ENCODE assay signal across 7 mouse cellular contexts in genomic region chr3:32530041-32530440, GRCm38 (mm10). TPM values are rescaled to one million over a fixed set of nuclear protein-coding genes. Genes with fewer than 3 reads are reported as not detected.
A peak's percentile ranks its signal among the peaks of the same experiment; 100 is the strongest.
DNase-seq lines count a peak whose midpoint lies in the region; ATAC-seq and TF ChIP-seq lines count a peak whose summit lies in the region.

No protein-coding gene starts in this region.

- DNase-seq in spleen, adult 2 months (ENCODE audit: low read depth in 1 of 2, low spot score in 2 of 2), result no peak
- no peak for DNase-seq in spleen, postnatal 4 days (ENCODE audit: low spot score in 2 of 2)
- DNase-seq in forebrain, embryonic 10.5 days (ENCODE audit: extremely low spot score, low spot score), result no peak
- DNase-seq in limb, embryonic 14.5 days (ENCODE audit: low spot score), result no peak
- DNase-seq in thymus, postnatal 0 days (ENCODE audit: low spot score), result no peak
- DNase-seq in cerebellum, postnatal 36 days, result no peak
- no peak for DNase-seq in adrenal gland, adult 8-10 months

- H3K27ac ChIP-seq in spleen, adult 2 months (ENCODE audit: insufficient read depth, low read length), result no peak overlapping the region
- H3K27ac ChIP-seq in forebrain, embryonic 10.5 days, result no peak overlapping the region; the same call in 1 of the 2 replicates
- H3K27ac ChIP-seq in limb, embryonic 14.5 days (replicated peaks; ENCODE audit: low read depth, low read length), result no peak overlapping the region

- H3K4me3 ChIP-seq in spleen, adult 2 months (ENCODE audit: extremely low read depth, insufficient read depth, insufficient read length), result peak overlapping the region; percentile 84; the same call in 1 of the 2 replicates
- peak overlapping the region; percentile 85 for H3K4me3 ChIP-seq in forebrain, embryonic 10.5 days
- peak overlapping the region; percentile 69 for H3K4me3 ChIP-seq in limb, embryonic 14.5 days (replicated peaks; ENCODE audit: low read length)

- no peak for TF ChIP-seq POLR2A in spleen, adult 2 months (IDR thresholded peaks at IDR 0.05; ENCODE audit: low read depth, low read length)
- no peak for TF ChIP-seq POLR2A in limb, embryonic 14.5 days (IDR thresholded peaks at IDR 0.05; ENCODE audit: borderline replicate concordance, extremely low read depth, insufficient read depth, insufficient read length)

- no peak for ATAC-seq in limb, embryonic 14.5 days (ENCODE audit: low FRiP score, low read depth)

- 23% methylated on average over 5 of the region's 5 CpGs for WGBS in spleen, adult 2 months
- WGBS in forebrain, embryonic 10.5 days, result 16% methylated on average over 5 of the region's 5 CpGs
- WGBS in limb, embryonic 14.5 days, result 12% methylated on average over 5 of the region's 5 CpGs

- H3K27me3 ChIP-seq in spleen, adult 2 months (ENCODE audit: control insufficient read depth, insufficient read depth, low read length), result no peaks in the 10 kb centered on the region
- H3K27me3 ChIP-seq in forebrain, embryonic 10.5 days (ENCODE audit: poor library complexity, severe bottlenecking), result no peaks in the 10 kb centered on the region
- H3K27me3 ChIP-seq in limb, embryonic 14.5 days (ENCODE audit: control insufficient read depth, insufficient read depth, low read length), result no peaks in the 10 kb centered on the region

- H3K4me2 ChIP-seq in limb, embryonic 14.5 days (replicated peaks; ENCODE audit: low read depth, low read length, severe bottlenecking), result peak overlapping the region; percentile 48

- H3K36me3 ChIP-seq in spleen, adult 2 months (ENCODE audit: control insufficient read depth, insufficient read depth, low read length), result 0 out of 2 replicates have a peak, but pooled peaks cover 1% of the 10 kb centered on the region
- peaks cover 35% of the 10 kb centered on the region for H3K36me3 ChIP-seq in forebrain, embryonic 10.5 days (replicated peaks)
- peaks cover 26% of the 10 kb centered on the region for H3K36me3 ChIP-seq in limb, embryonic 14.5 days (ENCODE audit: control insufficient read depth, insufficient read depth, low read length)

- H3K4me1 ChIP-seq in spleen, adult 2 months (ENCODE audit: control insufficient read depth, insufficient read depth, insufficient read length), result no peaks in the 10 kb centered on the region
- peaks cover 6% of the 10 kb centered on the region for H3K4me1 ChIP-seq in forebrain, embryonic 10.5 days
- no peaks in the 10 kb centered on the region for H3K4me1 ChIP-seq in limb, embryonic 14.5 days (ENCODE audit: control insufficient read depth, insufficient read depth, low read length)

- TF ChIP-seq CTCF in spleen, adult 2 months (IDR thresholded peaks at IDR 0.05; ENCODE audit: extremely low read depth, insufficient read depth, insufficient read length, insufficient replicate concordance), result no peak

- H3K9me3 ChIP-seq in forebrain, embryonic 10.5 days, result peaks cover 10% of the 10 kb centered on the region
- H3K9me3 ChIP-seq in limb, embryonic 14.5 days (ENCODE audit: control insufficient read depth, low read length), result peaks cover 3% of the 10 kb centered on the region; the same call in 1 of the 2 replicates

- peak overlapping the region; percentile 62 for H3K9ac ChIP-seq in limb, embryonic 14.5 days (ENCODE audit: low read depth, low read length, severe bottlenecking)

RNA-seq across cellular contexts. Expression of gene Mfn1, which starts 0.8 kb away (rescaled TPM):
- 3.1 and 3.4 TPM in 2 replicates for polyA plus RNA-seq in spleen, adult 2 months (2012; rRNA removed)
- 27.2 and 29.6 TPM in 2 replicates for polyA plus RNA-seq in forebrain, embryonic 10.5 days (2016; fragmentation: Nextera tagmentation; extraction: Ambion mirVana)
- 20.7 and 31.5 TPM in 2 replicates for polyA plus RNA-seq in limb, embryonic 14.5 days (2012; rRNA removed)
- polyA plus RNA-seq in limb, embryonic 14.5 days (2014; fragmentation: Nextera tagmentation; extraction: Ambion mirVana), result 22.9 and 28.7 TPM in 2 replicates
- polyA plus RNA-seq in thymus, postnatal 0 days (2015; fragmentation: Nextera tagmentation; extraction: Ambion mirVana), result 11.6 and 16.8 TPM in 2 replicates
- total RNA-seq in adrenal gland, adult 8-10 months (2022), result 100 to 1,000 TPM in 3 of 4 experiments, 10 to 100 TPM in 1; 93.1 to 124 (median 115) TPM

RNA-seq across cellular contexts. Expression of gene Zfp639, which starts 20.0 kb away (rescaled TPM):
- polyA plus RNA-seq in spleen, adult 2 months (2012; rRNA removed), result 22.6 and 23.6 TPM in 2 replicates
- polyA plus RNA-seq in forebrain, embryonic 10.5 days (2016; fragmentation: Nextera tagmentation; extraction: Ambion mirVana), result 45.2 and 46.5 TPM in 2 replicates
- 61.5 and 66.4 TPM in 2 replicates for polyA plus RNA-seq in limb, embryonic 14.5 days (2012; rRNA removed)
- polyA plus RNA-seq in limb, embryonic 14.5 days (2014; fragmentation: Nextera tagmentation; extraction: Ambion mirVana), result 47.4 and 48.1 TPM in 2 replicates
- polyA plus RNA-seq in thymus, postnatal 0 days (2015; fragmentation: Nextera tagmentation; extraction: Ambion mirVana), result 31.8 and 33.0 TPM in 2 replicates
- total RNA-seq in adrenal gland, adult 8-10 months (2022), result 10 to 100 TPM; 30.3 to 51.2 (median 37.4) TPM

RNA-seq across cellular contexts. Expression of gene Kcnmb3, which starts 38.0 kb away (rescaled TPM):
- polyA plus RNA-seq in spleen, adult 2 months (2012; rRNA removed), result 0.23 and 0.25 TPM in 2 replicates
- 0.16 TPM in 1 of 2 replicates, not detected in the other for polyA plus RNA-seq in forebrain, embryonic 10.5 days (2016; fragmentation: Nextera tagmentation; extraction: Ambion mirVana)
- polyA plus RNA-seq in limb, embryonic 14.5 days (2012; rRNA removed), result not detected in 2 replicates
- polyA plus RNA-seq in limb, embryonic 14.5 days (2014; fragmentation: Nextera tagmentation; extraction: Ambion mirVana), result not detected in 2 replicates
- polyA plus RNA-seq in thymus, postnatal 0 days (2015; fragmentation: Nextera tagmentation; extraction: Ambion mirVana), result 0.09 and 0.21 TPM in 2 replicates
- total RNA-seq in adrenal gland, adult 8-10 months (2022), result 1 to 10 TPM in 1 of 4 experiments, under 1 TPM in 2, not detected in 1; 0.18 to 2.8 (median 0.38) TPM
